Mouse (Mus musculus) stomach, postnatal 0 days (tissue): Measurements from ENCODE around the gene Slc43a3.

Experiments
- CTCF ChIP-seq: IDR thresholded peaks from 2 replicates; pipeline ENCODE4 v1.5.1; 2016; ENCODE audit warnings: antibody characterized with exemption, low read depth, mild to moderate bottlenecking, moderate library complexity
- EP300 ChIP-seq: optimal IDR thresholded peaks from 2 replicates; pipeline ENCODE3; 2016; ENCODE audit warnings: antibody characterized with exemption

- TF ChIP-seq EP300 (no peak), CTCF (no peak)
These were observed 3.3 kb downstream of the Slc43a3 start for GRCm38 (mm10) chr2:84939711-84940110.
